Mouse (Mus musculus): ENCODE measurements around the gene Ubtd2. TPM values are rescaled to one million over a fixed set of nuclear protein-coding genes. Genes with fewer than 3 reads are reported as not detected.
A peak's percentile ranks its signal among the peaks of the same experiment; 100 is the strongest.

The Ubtd2 gene
- polyA plus RNA-seq, 1 experiment from 2014 or later, result 18.6 TPM

- DNase-seq (ENCODE audit: low spot score) (no peak), ATAC-seq (ENCODE audit: low FRiP score, low TSS enrichment) (no peak)
- no peak for TF ChIP-seq EP300 (optimal IDR thresholded peaks at IDR 0.05)
- no peak for TF ChIP-seq CTCF (IDR thresholded peaks at IDR 0.05; ENCODE audit: low read depth)
- no peaks in the 10 kb centered on the region for H3K36me3 ChIP-seq (ENCODE audit: control insufficient read depth, insufficient read depth, low read length)
- H3K4me1 ChIP-seq (replicated peaks; ENCODE audit: control insufficient read depth, insufficient read depth), result 0 out of 2 replicates have a peak, but pooled peaks cover 3% of the 10 kb centered on the region
- WGBS, result 69% methylated on average over 7 of the region's 7 CpGs
- no peaks in the 10 kb centered on the region for H3K9me3 ChIP-seq (ENCODE audit: control insufficient read depth, low read length)
- no peak overlapping the region for H3K4me2 ChIP-seq (replicated peaks; ENCODE audit: low read depth)
- H3K4me3 ChIP-seq (ENCODE audit: low read depth, low read length), result no peak overlapping the region
- H3K27me3 ChIP-seq (ENCODE audit: control insufficient read depth, insufficient read depth, low read length), result no peaks in the 10 kb centered on the region
- H3K27ac ChIP-seq (replicated peaks), result no peak overlapping the region
- H3K9ac ChIP-seq (ENCODE audit: low read length), result no peak overlapping the region
These were observed 81.8 kb downstream of the Ubtd2 start for GRCm38 (mm10) chr11:32536954-32537353.

DNA sequence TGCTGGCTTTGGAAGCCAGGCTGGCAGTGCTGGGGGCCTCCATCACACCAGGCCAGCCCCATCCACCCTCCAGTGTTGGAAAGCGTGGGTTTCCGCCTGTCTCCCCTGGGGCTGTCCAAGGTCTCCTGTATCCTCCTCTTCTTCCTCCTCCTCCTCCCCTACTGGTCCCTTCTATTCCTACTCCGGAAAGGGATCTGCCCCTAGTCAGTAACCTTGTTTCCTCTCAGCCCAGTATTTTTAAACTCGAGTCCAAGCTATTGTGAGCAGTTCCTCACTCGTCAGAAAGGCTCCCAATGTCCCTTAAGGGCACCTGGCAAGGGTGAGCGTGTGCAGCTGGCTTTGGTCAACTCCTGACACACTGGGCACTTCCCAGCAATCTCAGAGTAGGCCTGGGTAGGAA is 83.3 kb downstream of the Ubtd2 start:
- no peak for ATAC-seq (ENCODE audit: low FRiP score, low TSS enrichment)

DNA sequence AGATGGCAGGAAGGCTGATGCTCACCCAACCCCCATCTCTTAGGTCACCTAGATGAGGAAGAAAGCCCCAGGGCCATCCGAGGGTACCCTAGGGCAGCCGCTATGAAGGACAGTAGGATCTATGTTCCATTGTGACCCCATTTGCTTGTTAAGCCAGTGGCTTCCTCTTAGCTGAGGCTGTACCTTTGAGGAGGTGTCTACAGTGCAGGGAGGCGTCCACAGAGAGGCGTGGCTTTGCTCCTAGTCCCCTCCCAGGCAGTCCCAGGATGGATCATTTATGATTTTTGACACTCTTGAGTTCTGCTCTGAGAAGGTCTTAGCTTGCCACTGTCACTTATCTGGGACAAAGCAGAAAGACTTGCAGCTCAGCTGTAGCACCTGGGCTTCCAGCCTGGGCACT is 83.7 kb downstream of the Ubtd2 start:
- ATAC-seq (ENCODE audit: low FRiP score, low TSS enrichment), result no peak
- H3K27ac ChIP-seq (replicated peaks), result no peak overlapping the region
- H3K4me1 ChIP-seq (replicated peaks; ENCODE audit: control insufficient read depth, insufficient read depth), result no peaks in the 10 kb centered on the region
- WGBS, result 80% methylated on average over 4 of the region's 4 CpGs
- no peaks in the 10 kb centered on the region for H3K27me3 ChIP-seq (ENCODE audit: control insufficient read depth, insufficient read depth, low read length)
- H3K9me3 ChIP-seq (ENCODE audit: control insufficient read depth, low read length), result no peaks in the 10 kb centered on the region
- no peaks in the 10 kb centered on the region for H3K36me3 ChIP-seq (ENCODE audit: control insufficient read depth, insufficient read depth, low read length)
- DNase-seq (ENCODE audit: low spot score), result no peak
- H3K4me2 ChIP-seq (replicated peaks; ENCODE audit: low read depth), result no peak overlapping the region
- TF ChIP-seq CTCF (IDR thresholded peaks at IDR 0.05; ENCODE audit: low read depth), result no peak
- TF ChIP-seq EP300 (optimal IDR thresholded peaks at IDR 0.05), result no peak
- H3K4me3 ChIP-seq (ENCODE audit: low read depth, low read length), result no peak overlapping the region
- H3K9ac ChIP-seq (ENCODE audit: low read length), result no peak overlapping the region

More for the DNA sequence above, 83.3 kb downstream of the Ubtd2 start:
- H3K36me3 ChIP-seq (ENCODE audit: control insufficient read depth, insufficient read depth, low read length), result no peaks in the 10 kb centered on the region
- H3K4me1 ChIP-seq (replicated peaks; ENCODE audit: control insufficient read depth, insufficient read depth), result 0 out of 2 replicates have a peak, but pooled peaks cover 3% of the 10 kb centered on the region
- H3K27ac ChIP-seq (replicated peaks), result no peak overlapping the region
- H3K27me3 ChIP-seq (ENCODE audit: control insufficient read depth, insufficient read depth, low read length), result no peaks in the 10 kb centered on the region
- H3K4me2 ChIP-seq (replicated peaks; ENCODE audit: low read depth), result no peak overlapping the region
- no peaks in the 10 kb centered on the region for H3K9me3 ChIP-seq (ENCODE audit: control insufficient read depth, low read length)
- 68% methylated on average over 6 of the region's 6 CpGs for WGBS
- no peak for DNase-seq (ENCODE audit: low spot score)
- no peak overlapping the region for H3K9ac ChIP-seq (ENCODE audit: low read length)
- H3K4me3 ChIP-seq (ENCODE audit: low read depth, low read length), result no peak overlapping the region
- TF ChIP-seq EP300 (optimal IDR thresholded peaks at IDR 0.05) (no peak), CTCF (IDR thresholded peaks at IDR 0.05; ENCODE audit: low read depth) (no peak)

DNA sequence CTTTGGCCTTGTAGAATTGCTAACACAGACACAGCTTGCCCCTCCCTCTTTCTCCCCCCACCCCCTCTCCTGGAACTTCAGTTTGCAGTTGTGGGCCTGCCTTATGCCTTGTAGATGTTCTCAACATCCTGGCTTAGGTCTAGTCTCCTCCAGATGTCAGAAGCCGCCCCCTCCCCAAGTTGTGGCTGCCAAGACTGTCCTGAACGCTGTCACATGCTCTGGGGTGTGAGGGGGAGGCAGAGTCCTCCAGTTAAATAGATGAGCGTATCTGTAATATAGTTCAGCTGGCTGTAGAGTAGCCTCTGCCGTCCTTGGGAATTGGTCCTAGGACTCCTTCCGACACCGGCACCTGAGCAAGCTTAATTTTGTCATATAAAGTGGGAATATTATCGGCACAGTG is 84.5 kb downstream of the Ubtd2 start:
- H3K4me1 ChIP-seq (replicated peaks; ENCODE audit: control insufficient read depth, insufficient read depth), result no peaks in the 10 kb centered on the region; the same call in 1 of the 2 replicates
- DNase-seq (ENCODE audit: low spot score) (no peak), ATAC-seq (ENCODE audit: low FRiP score, low TSS enrichment) (no peak)
- TF ChIP-seq CTCF (IDR thresholded peaks at IDR 0.05; ENCODE audit: low read depth) (no peak), EP300 (optimal IDR thresholded peaks at IDR 0.05) (no peak)
- H3K9ac ChIP-seq (ENCODE audit: low read length), result no peak overlapping the region
- WGBS, result 55% methylated on average over 7 of the region's 7 CpGs
- H3K36me3 ChIP-seq (ENCODE audit: control insufficient read depth, insufficient read depth, low read length), result no peaks in the 10 kb centered on the region
- no peak overlapping the region for H3K4me3 ChIP-seq (ENCODE audit: low read depth, low read length)
- no peaks in the 10 kb centered on the region for H3K9me3 ChIP-seq (ENCODE audit: control insufficient read depth, low read length)
- H3K27ac ChIP-seq (replicated peaks), result no peak overlapping the region
- no peaks in the 10 kb centered on the region for H3K27me3 ChIP-seq (ENCODE audit: control insufficient read depth, insufficient read depth, low read length)
- no peak overlapping the region for H3K4me2 ChIP-seq (replicated peaks; ENCODE audit: low read depth)

DNA sequence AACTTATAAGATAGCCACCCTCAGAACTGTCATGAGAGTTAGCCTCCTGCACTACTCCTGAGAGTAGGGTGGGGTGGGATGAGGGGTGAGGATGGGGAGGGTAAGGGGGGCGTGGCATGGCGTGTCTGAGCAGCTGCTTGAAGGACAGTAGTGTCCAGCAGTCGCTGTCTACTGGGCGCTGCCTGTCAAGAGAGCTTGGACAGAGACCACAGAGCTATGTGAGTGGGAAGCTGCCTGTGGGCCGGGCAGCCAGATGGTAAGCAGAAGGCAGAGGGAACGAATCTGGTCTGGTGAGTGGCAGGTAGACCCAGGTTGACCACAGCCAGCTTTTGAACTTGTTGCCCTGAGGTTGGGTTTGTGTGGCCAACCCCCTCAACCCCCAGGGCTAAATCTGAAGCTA is 85.3 kb downstream of the Ubtd2 start:
- Histone ChIP-seq H3K4me2 (replicated peaks; ENCODE audit: low read depth) (no peak overlapping the region), H3K4me1 (replicated peaks; ENCODE audit: control insufficient read depth, insufficient read depth) (no peaks in the 10 kb centered on the region; the same call in 1 of the 2 replicates), H3K9me3 (ENCODE audit: control insufficient read depth, low read length) (no peaks in the 10 kb centered on the region), H3K36me3 (ENCODE audit: control insufficient read depth, insufficient read depth, low read length) (no peaks in the 10 kb centered on the region), H3K4me3 (ENCODE audit: low read depth, low read length) (no peak overlapping the region), H3K9ac (ENCODE audit: low read length) (no peak overlapping the region), H3K27me3 (ENCODE audit: control insufficient read depth, insufficient read depth, low read length) (no peaks in the 10 kb centered on the region), H3K27ac (replicated peaks) (no peak overlapping the region)
- DNase-seq (ENCODE audit: low spot score) (no peak), ATAC-seq (ENCODE audit: low FRiP score, low TSS enrichment) (no peak)
- WGBS, result 77% methylated on average over 6 of the region's 6 CpGs
- TF ChIP-seq EP300 (optimal IDR thresholded peaks at IDR 0.05), result no peak
- no peak for TF ChIP-seq CTCF (IDR thresholded peaks at IDR 0.05; ENCODE audit: low read depth)

- H3K4me3 ChIP-seq (ENCODE audit: low read depth, low read length), result no peak overlapping the region
- H3K4me2 ChIP-seq (replicated peaks; ENCODE audit: low read depth), result no peak overlapping the region
- H3K4me1 ChIP-seq (replicated peaks; ENCODE audit: control insufficient read depth, insufficient read depth), result no peaks in the 10 kb centered on the region; the same call in 1 of the 2 replicates
- no peaks in the 10 kb centered on the region for H3K27me3 ChIP-seq (ENCODE audit: control insufficient read depth, insufficient read depth, low read length)
- no peaks in the 10 kb centered on the region for H3K9me3 ChIP-seq (ENCODE audit: control insufficient read depth, low read length)
- DNase-seq (ENCODE audit: low spot score) (no peak), ATAC-seq (ENCODE audit: low FRiP score, low TSS enrichment) (no peak)
- H3K36me3 ChIP-seq (ENCODE audit: control insufficient read depth, insufficient read depth, low read length), result no peaks in the 10 kb centered on the region
- H3K27ac ChIP-seq (replicated peaks), result 0 out of 2 replicates have a peak overlapping the region, but pooled peaks have one; percentile 30
- no peak for TF ChIP-seq CTCF (IDR thresholded peaks at IDR 0.05; ENCODE audit: low read depth)
- TF ChIP-seq EP300 (optimal IDR thresholded peaks at IDR 0.05), result no peak
- H3K9ac ChIP-seq (ENCODE audit: low read length), result no peak overlapping the region
- 100% methylated on average over 4 of the region's 4 CpGs for WGBS
These were observed 87.0 kb downstream of the Ubtd2 start for GRCm38 (mm10) chr11:32542181-32542580.

Data from stomach, postnatal 0 days (tissue).